24 mouse cellular contexts compared by ENCODE assay signal in genomic region chr19:22729846-22730245, GRCm38 (mm10).
DNase-seq lines count a peak whose midpoint lies in the region; ATAC-seq and TF ChIP-seq lines count a peak whose summit lies in the region.
"Had no signal": no experiment of that assay in that cellular context is flagged by ENCODE, and none has a peak within 500 bp of the region (broad histone marks: within the 10 kb centered on the region; RNA-seq: fewer than 3 reads in every experiment).

No protein-coding gene starts in this region.

- no peaks in the 10 kb centered on the region for H3K36me3 ChIP-seq in kidney, embryonic 15.5 days
- no peaks in the 10 kb centered on the region for H3K36me3 ChIP-seq in limb, embryonic 14.5 days (ENCODE audit: control insufficient read depth, insufficient read depth, low read length)
- H3K36me3 ChIP-seq in limb, embryonic 10.5 days: no peaks in the 10 kb centered on the region
- H3K36me3 ChIP-seq: embryonic facial prominence, embryonic 12.5 days; forebrain, embryonic 15.5 days; heart, embryonic 15.5 days; intestine, embryonic 15.5 days had no signal

- H3K27me3 ChIP-seq in kidney, embryonic 15.5 days: no peaks in the 10 kb centered on the region
- no peaks in the 10 kb centered on the region for H3K27me3 ChIP-seq in limb, embryonic 14.5 days (ENCODE audit: control insufficient read depth, insufficient read depth, low read length)
- H3K27me3 ChIP-seq in limb, embryonic 10.5 days (ENCODE audit: low read depth, poor library complexity, severe bottlenecking): no peaks in the 10 kb centered on the region
- H3K27me3 ChIP-seq: embryonic facial prominence, embryonic 12.5 days; forebrain, embryonic 15.5 days; heart, embryonic 15.5 days; intestine, embryonic 15.5 days; Patski had no signal

- H3K9me3 ChIP-seq in kidney, embryonic 15.5 days (replicated peaks): no peaks in the 10 kb centered on the region
- H3K9me3 ChIP-seq in limb, embryonic 14.5 days (ENCODE audit: control insufficient read depth, low read length): no peaks in the 10 kb centered on the region
- no peaks in the 10 kb centered on the region for H3K9me3 ChIP-seq in limb, embryonic 10.5 days (replicated peaks)
- H3K9me3 ChIP-seq: embryonic facial prominence, embryonic 12.5 days; forebrain, embryonic 15.5 days; heart, embryonic 15.5 days; intestine, embryonic 15.5 days had no signal

- H3K9ac ChIP-seq in kidney, embryonic 15.5 days: no peak overlapping the region
- no peak overlapping the region for H3K9ac ChIP-seq in limb, embryonic 14.5 days (ENCODE audit: low read depth, low read length, severe bottlenecking)
- H3K9ac ChIP-seq: embryonic facial prominence, embryonic 12.5 days; forebrain, embryonic 15.5 days; heart, embryonic 15.5 days; intestine, embryonic 15.5 days had no signal

- no peak overlapping the region for H3K4me3 ChIP-seq in kidney, embryonic 15.5 days (replicated peaks)
- no peak overlapping the region for H3K4me3 ChIP-seq in limb, embryonic 14.5 days (replicated peaks; ENCODE audit: low read length)
- no peak overlapping the region for H3K4me3 ChIP-seq in limb, embryonic 10.5 days
- H3K4me3 ChIP-seq: embryonic facial prominence, embryonic 12.5 days; forebrain, embryonic 15.5 days; heart, adult 2 months; heart, embryonic 15.5 days; intestine, embryonic 15.5 days; myocyte had no signal

- ATAC-seq in kidney, embryonic 15.5 days (replicated peaks; ENCODE audit: low FRiP score): no peak
- ATAC-seq in limb, embryonic 14.5 days (ENCODE audit: low FRiP score, low read depth): no peak
- ATAC-seq: CD4-positive, CD25-positive, alpha-beta regulatory T cell, adult 4 months; forebrain, embryonic 15.5 days; intestine, embryonic 15.5 days; lung, postnatal 0 days; Patski had no signal

- peaks cover 7% of the 10 kb centered on the region; the same call in 1 of the 2 replicates for H3K4me1 ChIP-seq in kidney, embryonic 15.5 days
- H3K4me1 ChIP-seq in limb, embryonic 14.5 days (ENCODE audit: control insufficient read depth, insufficient read depth, low read length): 0 out of 2 replicates have a peak, but pooled peaks cover 2% of the 10 kb centered on the region
- no peaks in the 10 kb centered on the region for H3K4me1 ChIP-seq in limb, embryonic 10.5 days
- H3K4me1 ChIP-seq: heart, embryonic 15.5 days; intestine, embryonic 15.5 days had no signal

- 52% methylated on average over 2 of the region's 2 CpGs for WGBS in kidney, embryonic 15.5 days
- 39% methylated on average over 2 of the region's 2 CpGs for WGBS in limb, embryonic 14.5 days
- WGBS in limb, embryonic 10.5 days: 93% methylated on average over 2 of the region's 2 CpGs

- DNase-seq in cerebellum, postnatal 14 days: peak; percentile 34 to 51
- no peak for DNase-seq in cerebellum, adult 9-11 months
- peak; percentile 18 for DNase-seq in kidney, adult 18-20 months
- DNase-seq in limb, embryonic 14.5 days (ENCODE audit: low spot score): peak; percentile 26
- DNase-seq in limb, embryonic 10.5 days (ENCODE audit: low spot score): no peak
- DNase-seq in brain, embryonic 14.5 days (ENCODE audit: low read depth): peak; percentile 39
- DNase-seq in adrenal gland, postnatal 10 days: no peak
- DNase-seq: adrenal gland, adult 8-10 months; cerebellum, adult 11-12 months; gastrocnemius, postnatal 25 days; heart, adult 2 months; liver; right cerebral cortex, adult 18-20 months; thymus, postnatal 36 days had no signal

- TF ChIP-seq CTCF in brain, embryonic 14.5 days (IDR thresholded peaks at IDR 0.05; ENCODE audit: borderline replicate concordance, extremely low read depth, insufficient read depth, insufficient read length): no peak

- no peak overlapping the region for H3K27ac ChIP-seq in kidney, embryonic 15.5 days
- no peak overlapping the region for H3K27ac ChIP-seq in limb, embryonic 14.5 days (replicated peaks; ENCODE audit: low read depth, low read length)
- H3K27ac ChIP-seq in limb, embryonic 10.5 days: no peak overlapping the region
- H3K27ac ChIP-seq: embryonic facial prominence, embryonic 12.5 days; forebrain, embryonic 15.5 days; heart, adult 2 months; heart, embryonic 15.5 days; intestine, embryonic 15.5 days had no signal

- no peak for TF ChIP-seq POLR2A in limb, embryonic 14.5 days (IDR thresholded peaks at IDR 0.05; ENCODE audit: borderline replicate concordance, extremely low read depth, insufficient read depth, insufficient read length)
- TF ChIP-seq POLR2A in brain, embryonic 14.5 days (IDR thresholded peaks at IDR 0.05; ENCODE audit: borderline replicate concordance, extremely low read depth, insufficient read depth, insufficient read length, poor library complexity, severe bottlenecking): no peak

- no peak overlapping the region for H3K4me2 ChIP-seq in kidney, embryonic 15.5 days
- H3K4me2 ChIP-seq in limb, embryonic 14.5 days (replicated peaks; ENCODE audit: low read depth, low read length, severe bottlenecking): no peak overlapping the region
- H3K4me2 ChIP-seq: embryonic facial prominence, embryonic 12.5 days; forebrain, embryonic 15.5 days; heart, embryonic 15.5 days; intestine, embryonic 15.5 days; midbrain, embryonic 11.5 days had no signal

Comparison
In these comparisons a context has a peak if more than half of its experiments do, and no peak if none do; other contexts are left out.
1. DNase-seq: peak in cerebellum, postnatal 14 days (2 of 2), kidney, adult 18-20 months (single experiment), limb, embryonic 14.5 days (single experiment) and brain, embryonic 14.5 days (single experiment); none in cerebellum, adult 9-11 months (single experiment), limb, embryonic 10.5 days (single experiment) and adrenal gland, postnatal 10 days (single experiment).